Mouse (Mus musculus) stomach, postnatal 0 days (tissue): ENCODE measurements around the gene Spata31d1a.

Source experiments
- CTCF ChIP-seq: IDR thresholded peaks from 2 replicates; pipeline ENCODE4 v1.5.1; 2016; ENCODE audit warnings: antibody characterized with exemption, low read depth, mild to moderate bottlenecking, moderate library complexity
- EP300 ChIP-seq: optimal IDR thresholded peaks from 2 replicates; pipeline ENCODE3; 2016; ENCODE audit warnings: antibody characterized with exemption

DNA sequence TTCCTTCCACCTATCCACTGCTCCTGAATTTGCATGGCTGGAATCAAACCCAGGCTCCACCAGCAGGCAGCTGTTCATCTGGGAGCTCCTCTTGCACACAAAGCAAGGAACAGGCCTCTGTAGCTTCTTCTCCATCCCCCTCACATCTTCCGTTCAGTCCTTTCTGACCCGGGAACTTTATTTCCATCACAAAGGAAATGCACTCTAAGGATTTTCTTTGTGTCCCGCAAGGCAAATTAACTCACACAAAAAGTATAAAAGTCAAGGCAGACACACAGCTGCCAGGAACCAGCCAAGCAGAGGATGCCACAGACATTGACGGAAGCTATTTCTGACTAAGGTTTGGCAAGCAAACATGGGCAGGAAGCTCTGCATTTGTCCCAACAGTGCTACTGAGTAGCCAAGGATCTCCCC is 53.1 kb downstream of the Spata31d1a start:
- TF ChIP-seq CTCF (no peak), EP300 (no peak)
